Mouse (Mus musculus) erythroblast, embryonic 14.5 days (primary cell): ENCODE results near the gene Uchl5.

Source experiments
- GATA1 ChIP-seq: IDR thresholded peaks from 2 replicates; pipeline ENCODE4 v1.6.1; 2012; ENCODE audit warnings: low read length, inconsistent platforms, mixed read lengths
- TAL1 ChIP-seq: IDR thresholded peaks from 3 replicates; pipeline ENCODE4 v1.6.1; 2012; ENCODE audit warnings: low read length, inconsistent platforms, mixed read lengths

- TF ChIP-seq TAL1 (no peak), GATA1 (no peak)
Observed at GRCm38 (mm10) chr1:143773909-143774308, 3.2 kb upstream of the Uchl5 start.
